Mouse (Mus musculus): ENCODE data around the gene Trat1. TPM values are rescaled to one million over a fixed set of nuclear protein-coding genes. Genes with fewer than 3 reads are reported as not detected.

Trat1 gene
- polyA plus RNA-seq, 1 experiment from 2014 or later: 0.04 TPM

DNA sequence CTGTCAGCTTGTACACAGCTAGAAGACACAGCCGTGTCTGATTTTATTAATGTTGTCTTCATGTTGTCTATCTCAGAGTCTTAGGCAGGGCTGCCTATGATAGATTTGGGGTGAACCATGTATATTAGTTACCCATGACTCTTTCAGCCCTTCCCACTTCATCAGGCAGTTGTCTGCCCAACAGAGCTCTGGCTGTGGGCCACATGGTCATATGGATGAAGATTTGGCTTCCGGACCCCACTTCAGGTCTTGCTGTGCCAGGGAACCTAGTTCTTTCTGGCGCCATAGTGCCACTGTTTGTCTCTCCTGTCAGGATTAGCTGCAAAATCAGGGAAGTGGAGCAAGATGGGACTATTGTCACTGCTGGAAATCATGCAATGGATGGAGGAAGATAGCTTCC, 69.9 kb downstream of the Trat1 start:
- ATAC-seq (ENCODE audit: insufficient read depth, low FRiP score, low read depth): no peak
- H3K4me1 ChIP-seq: no peaks in the 10 kb centered on the region

More for the DNA sequence above, 69.9 kb downstream of the Trat1 start:
- H3K4me2 ChIP-seq: no peak overlapping the region
- H3K36me3 ChIP-seq: no peaks in the 10 kb centered on the region
- WGBS: 74% methylated on average over 3 of the region's 3 CpGs
- H3K9ac ChIP-seq: no peak overlapping the region
- H3K27ac ChIP-seq: no peak overlapping the region
- no peaks in the 10 kb centered on the region for H3K9me3 ChIP-seq
- no peaks in the 10 kb centered on the region for H3K27me3 ChIP-seq (replicated peaks)
- no peak overlapping the region for H3K4me3 ChIP-seq (replicated peaks)

Other genes starting within 250 kb of the Trat1 start
- gene Retnlb, start 44.8 kb upstream of the Trat1 start, polyA plus RNA-seq (2015; fragmentation: Nextera tagmentation; extraction: Ambion mirVana): not detected in 2 replicates
- not detected in 2 replicates for gene Retnla, start 70.5 kb upstream of the Trat1 start, polyA plus RNA-seq (2015; fragmentation: Nextera tagmentation; extraction: Ambion mirVana)
- 11.8 and 15.3 TPM in 2 replicates for gene Retnlg, start 100.6 kb upstream of the Trat1 start, polyA plus RNA-seq (2015; fragmentation: Nextera tagmentation; extraction: Ambion mirVana)
- gene Dzip3, start 222.1 kb upstream of the Trat1 start, polyA plus RNA-seq (2015; fragmentation: Nextera tagmentation; extraction: Ambion mirVana): 21.4 and 23.3 TPM in 2 replicates
- 24.1 and 25.0 TPM in 2 replicates for gene Cip2a, start 222.2 kb upstream of the Trat1 start, polyA plus RNA-seq (2015; fragmentation: Nextera tagmentation; extraction: Ambion mirVana)